Mouse (Mus musculus): ENCODE data around the gene Cyb5d1.
"Not testable (repeated sequence)": the region's sequence is repeated elsewhere in the genome, so short reads cannot be mapped to it uniquely, and the experiment has no call there.

Gene Cyb5d1

DNA sequence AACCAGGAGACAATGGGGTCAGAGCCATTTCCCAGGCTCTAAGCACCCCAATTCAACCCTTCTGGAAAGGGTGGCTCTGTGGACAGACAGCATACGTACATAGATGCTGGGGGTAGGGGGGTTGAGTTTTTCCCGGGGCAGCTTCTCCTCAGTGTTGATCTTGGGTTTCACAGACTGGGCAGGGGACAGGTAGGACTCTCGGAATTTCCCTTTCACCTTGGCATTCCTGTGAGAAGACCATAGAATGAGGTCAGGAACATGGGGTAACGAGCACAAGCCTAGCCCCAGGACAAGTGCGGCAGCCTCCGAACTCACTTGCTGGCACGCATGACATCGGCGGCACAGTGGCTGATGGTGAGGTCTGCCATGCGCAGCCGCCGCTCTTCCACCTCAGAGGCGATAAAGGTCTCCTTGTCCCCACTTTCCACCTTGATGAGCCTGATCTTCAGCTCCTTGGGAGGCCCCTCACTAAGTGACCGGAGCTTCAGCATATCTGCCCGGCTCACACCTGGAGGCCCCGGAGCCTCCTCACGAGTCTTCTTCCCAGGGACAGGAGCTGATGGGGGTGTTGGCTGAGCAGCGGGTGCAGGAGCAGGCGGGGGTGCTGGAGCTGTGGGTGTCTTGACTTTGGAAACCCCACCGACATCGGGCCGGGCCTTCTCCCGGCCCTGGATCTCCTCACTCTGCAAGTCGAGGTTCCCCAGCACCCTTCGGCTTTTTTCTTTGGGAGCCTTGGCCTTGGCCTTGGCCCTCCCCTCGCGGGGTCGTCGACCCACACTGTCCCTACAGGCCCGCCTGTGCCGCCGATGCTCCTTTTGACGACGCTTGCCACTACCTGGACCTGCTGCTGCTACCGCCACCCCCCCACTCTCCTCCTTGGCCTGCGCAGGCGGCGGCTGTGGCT, 8.5 kb upstream of the Cyb5d1 start:
- no peak for DNase-seq

DNA sequence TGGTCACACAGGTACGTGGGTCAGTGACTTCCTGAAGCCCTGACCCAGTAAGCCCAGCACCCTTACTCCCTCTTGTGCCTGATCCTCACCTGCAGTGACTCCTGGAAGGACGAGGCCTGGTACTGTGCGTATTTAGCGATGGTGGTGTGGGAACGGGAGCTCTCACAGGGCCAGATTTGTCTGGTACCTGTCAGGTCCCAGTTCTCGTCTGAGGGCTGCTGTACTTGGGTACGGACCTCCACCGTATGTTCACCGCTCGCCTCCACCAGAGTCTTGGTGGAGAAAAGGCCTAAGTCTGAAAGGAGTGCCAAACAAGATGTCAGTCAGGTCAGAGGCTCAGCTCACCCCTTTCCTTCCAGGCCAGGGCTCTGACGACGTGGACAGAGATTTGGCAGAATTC, 6.6 kb upstream of the Cyb5d1 start:
- DNase-seq: no peak

DNA sequence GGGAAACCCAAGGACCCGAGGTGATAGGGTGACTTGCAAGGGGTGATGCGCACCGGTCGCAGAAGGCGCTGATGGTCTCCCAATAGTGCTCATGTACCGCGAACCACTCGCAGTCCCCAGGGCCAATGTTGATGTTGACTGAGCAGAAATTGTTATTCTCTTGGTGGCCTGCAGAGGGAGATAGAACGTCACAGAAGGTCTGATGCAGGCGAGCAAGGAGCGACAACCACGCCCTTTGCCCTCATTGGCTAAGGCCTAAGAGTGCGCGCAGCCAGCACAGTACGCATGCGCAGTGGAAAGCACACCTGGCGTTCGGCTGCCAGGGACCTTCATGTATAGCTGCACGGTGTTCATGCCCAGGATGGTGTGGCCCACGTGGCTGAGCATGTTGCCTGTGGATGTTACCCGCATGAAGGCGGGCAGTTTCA, 5.8 kb upstream of the Cyb5d1 start:
- peak; percentile 87 to 88 for DNase-seq

DNA sequence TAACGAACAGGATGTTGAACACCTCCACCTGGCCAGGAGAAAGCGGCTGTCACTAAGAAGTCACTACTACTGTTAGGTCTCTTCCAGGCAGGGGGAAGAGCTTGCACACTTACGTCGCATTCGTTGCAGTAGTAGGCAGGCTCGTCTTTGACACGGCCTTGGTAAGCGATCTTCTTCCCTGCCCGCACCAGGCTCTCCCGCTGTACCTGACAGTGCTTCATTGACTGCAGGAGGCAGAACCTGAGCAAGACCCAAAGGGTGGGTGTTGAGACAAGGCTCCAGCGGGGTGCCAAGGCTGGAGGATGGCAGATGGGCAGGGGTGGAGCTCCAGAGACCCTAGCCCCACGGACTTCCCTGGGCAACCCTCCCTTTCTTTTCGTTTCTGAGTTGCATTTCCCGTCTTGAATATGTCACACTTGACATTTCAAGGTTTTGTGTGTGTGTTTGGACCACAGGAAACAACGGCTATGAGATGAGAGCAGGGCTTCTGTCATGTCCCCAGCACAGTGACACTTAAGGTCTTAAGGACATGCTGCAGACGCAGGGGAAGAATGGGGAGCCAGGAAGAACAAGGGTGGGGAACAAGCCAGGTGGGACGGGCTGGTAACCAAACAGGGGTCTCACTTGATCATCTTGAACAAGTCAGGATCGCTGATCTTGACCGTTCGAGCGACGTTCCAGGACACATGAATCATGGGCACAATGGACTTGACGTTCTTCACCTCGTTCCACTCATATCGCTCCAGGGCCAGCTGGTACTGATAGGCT, 4.8 kb upstream of the Cyb5d1 start:
- DNase-seq: no peak

DNA sequence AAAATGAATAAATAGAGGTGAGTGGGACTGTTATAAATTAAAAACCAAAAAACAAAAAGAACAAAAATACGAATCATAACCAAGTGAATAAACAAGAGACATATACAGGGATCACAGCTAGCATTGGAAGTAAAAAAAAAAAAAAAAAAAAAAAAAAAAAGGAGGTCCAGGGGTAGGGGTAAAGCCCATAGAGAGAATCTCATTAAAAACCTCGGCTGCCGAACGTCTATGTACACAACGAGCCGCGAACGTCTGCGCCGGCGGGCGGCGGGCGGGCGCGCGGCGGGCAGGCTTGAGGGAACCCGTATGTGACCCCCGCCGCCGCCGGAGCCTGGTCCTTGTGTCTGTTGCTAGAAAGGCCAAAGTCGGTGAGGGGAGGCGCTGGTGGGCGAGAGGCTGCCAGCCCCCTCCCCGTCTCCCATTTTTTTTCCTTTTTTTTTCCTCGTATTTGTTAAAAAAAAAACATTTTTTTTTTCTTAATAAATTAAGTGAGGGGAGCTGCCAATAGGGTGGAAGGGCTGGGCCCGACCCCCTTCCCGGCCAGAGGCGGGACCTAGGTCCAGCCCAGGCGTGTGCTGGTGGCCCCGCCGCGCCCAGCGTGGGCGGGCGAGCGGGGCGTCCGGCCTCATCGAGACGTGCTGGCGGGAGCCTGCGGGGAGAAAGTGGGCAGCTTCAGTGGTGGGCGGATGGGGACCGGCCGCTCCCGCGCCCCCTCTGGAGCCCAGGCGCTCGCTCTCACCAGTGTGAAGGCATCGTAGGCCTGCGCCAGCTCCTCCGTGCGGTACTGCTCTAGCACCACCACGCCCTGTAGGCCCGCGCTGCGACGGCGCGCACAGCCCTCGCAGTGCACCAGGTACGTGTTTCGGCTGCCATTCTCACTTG, 4.0 kb upstream of the Cyb5d1 start:
- no peak for DNase-seq

DNA sequence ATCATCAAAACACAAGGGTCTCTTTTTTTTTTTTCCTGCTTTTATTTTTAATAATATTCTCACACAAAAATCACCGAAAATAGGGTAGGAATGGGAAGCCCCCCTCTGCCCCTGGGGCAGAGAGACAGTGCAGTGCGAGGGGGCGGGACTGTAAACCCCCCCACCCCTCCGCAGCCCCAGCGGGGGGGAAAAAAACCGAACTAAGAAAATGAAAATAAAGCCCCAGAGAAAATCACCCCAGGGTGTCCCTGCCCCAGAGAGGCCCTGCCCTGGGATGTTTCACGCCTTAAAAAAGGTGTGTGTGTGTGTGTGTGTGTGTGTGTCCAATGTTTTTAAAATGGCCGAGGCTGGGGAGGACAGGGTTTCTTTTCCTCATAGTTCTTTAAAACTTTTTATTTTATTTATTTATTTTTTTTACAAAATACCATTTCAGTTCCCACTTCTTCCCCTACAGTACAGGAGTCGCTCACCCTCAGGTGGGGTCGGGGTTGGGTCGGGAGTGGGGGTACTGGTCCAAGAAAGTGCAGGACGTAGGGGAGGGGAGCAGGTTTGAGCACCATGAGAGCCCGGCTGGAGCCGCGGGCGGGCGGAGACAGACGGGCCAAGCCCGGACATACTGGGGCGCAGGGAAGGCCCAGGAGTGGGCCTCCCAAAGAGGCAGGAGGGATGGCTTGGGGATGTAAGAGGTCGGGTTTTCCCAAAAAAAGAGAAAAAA, 3.2 kb upstream of the Cyb5d1 start:
- DNase-seq: no peak

DNA sequence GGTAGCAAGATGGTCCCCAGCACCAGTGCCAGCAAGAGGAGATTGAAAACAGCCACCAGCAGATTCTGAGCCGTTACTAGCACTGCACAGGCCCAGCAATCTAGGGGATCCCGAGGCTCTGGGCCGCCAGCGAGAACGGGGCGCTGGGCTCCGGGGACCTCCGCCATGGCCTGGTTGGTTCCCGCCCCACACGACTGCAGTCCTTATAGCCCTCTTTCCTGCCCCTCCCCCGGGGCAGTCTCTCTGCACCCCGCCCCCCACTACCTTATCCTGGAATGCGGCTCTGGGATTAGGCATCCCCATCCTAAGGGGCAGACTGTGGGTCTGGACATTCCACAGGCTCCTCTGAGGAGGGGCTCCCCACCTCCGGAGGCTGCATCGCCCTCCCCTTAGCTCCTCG, 2.6 kb upstream of the Cyb5d1 start, which contains the start of gene Tmem88:
Tmem88 (minus strand) TSS at position 176 of the 400 bp plus-strand sequence.
- peak in 1 of 2 experiments; percentile 32 for DNase-seq

DNA sequence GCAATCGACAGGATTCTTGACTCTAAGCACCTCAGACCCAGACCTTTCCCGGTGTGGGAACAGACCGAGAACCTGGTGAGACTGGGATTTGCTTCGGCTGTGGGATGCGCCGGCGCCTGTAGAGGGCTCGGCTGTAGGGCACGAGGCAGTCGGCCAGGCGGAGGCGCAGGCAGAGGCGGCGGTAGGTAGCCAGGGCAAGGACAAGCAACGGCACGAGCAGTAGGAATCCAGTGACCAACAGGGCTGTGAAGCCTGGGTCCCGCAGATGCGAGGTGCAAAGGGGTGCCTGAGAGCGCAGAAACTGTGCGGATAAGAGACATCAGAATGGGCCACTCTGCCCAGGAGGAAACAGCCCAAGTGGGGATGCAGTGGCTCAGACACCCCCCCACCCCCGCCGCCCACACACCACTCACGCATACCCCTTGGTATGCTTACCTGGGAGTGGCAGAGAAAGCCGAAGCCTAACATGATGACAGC, 2.2 kb upstream of the Cyb5d1 start:
- DNase-seq: no peak

DNA sequence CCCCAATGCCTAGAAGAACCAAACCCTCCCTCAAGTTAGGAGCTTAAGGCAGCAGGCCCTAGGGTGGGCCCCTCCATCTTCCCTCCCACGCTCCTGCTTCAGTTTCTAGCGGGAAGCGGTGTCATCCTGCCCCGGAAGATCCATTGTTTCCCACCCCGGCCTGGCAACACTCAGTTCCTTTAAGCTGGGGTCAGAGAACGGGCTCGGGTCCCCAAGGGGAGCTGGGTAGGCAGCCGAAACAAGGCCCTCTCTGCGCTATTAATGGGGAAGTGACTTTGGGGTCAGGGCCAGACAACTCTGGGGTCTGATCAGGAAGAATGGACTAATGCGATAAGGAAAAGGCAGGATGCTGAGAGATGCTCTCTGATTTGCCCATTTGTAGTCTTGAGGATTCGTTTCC, 1.3 kb upstream of the Cyb5d1 start:
- peak in 1 of 2 experiments; percentile 34 for DNase-seq

DNA sequence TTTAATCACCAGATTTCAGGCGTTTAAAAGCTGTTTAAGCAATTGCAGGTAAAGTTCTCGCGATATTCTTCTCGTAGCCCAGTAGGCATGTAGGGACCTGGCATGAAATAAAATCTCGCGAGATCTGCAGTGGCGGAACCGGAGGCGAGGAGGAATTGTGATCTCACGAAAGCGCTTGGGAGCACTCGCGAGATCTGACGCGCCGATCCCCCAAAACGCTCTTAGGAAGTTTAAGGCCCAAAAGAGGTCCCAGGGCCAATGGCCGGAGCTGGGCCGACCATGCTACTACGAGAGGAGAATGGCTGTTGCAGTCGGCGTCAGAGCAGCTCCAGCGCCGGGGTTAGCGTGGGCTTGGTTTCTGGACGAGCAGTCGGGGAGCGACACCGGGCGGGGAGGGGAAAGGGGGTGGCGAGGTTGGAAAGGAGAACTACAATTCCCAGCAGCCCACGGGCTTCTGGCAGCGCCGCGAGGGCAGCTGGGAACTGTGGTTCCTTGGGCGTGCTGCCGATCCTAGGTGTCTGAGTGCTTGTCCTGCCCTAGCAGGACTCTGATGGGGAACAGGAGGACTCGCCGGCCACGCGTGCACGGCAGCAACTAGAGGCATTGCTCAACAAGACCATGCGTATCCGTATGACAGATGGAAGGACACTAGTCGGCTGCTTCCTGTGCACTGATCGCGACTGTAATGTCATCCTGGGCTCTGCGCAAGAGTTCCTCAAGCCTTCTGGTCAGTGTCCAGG, 373 bp upstream of the Cyb5d1 start:
- DNase-seq: peak; percentile 93 to 94

DNA sequence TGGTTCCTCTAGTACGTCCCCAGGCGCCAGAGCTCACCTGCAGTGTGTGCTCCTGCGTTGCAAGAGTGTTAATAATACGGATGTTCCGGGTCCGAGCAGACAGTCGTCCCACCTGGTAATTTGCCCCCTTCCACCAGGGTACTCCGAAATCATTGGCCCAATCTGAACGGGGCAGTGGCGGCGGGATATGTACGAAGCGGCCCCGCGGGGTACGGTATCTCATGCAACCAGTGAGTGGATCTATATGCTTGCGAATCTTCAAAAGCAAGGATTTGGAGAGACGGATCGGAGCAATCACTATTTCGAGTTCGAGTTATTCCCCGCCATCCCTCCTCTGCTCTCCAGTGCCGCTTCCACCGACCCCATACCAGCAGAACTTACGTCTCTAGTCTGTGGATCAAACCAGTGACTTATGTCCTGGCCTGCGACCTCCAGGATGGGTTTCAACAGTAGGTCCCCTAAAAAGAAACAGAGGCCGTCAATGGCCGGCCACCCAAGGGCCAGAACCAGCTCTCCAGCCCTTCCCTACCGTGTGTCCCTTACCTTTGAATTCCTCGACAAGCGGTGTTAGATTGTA, 752 bp downstream of the Cyb5d1 start:
- not testable (repeated sequence) for DNase-seq

DNA sequence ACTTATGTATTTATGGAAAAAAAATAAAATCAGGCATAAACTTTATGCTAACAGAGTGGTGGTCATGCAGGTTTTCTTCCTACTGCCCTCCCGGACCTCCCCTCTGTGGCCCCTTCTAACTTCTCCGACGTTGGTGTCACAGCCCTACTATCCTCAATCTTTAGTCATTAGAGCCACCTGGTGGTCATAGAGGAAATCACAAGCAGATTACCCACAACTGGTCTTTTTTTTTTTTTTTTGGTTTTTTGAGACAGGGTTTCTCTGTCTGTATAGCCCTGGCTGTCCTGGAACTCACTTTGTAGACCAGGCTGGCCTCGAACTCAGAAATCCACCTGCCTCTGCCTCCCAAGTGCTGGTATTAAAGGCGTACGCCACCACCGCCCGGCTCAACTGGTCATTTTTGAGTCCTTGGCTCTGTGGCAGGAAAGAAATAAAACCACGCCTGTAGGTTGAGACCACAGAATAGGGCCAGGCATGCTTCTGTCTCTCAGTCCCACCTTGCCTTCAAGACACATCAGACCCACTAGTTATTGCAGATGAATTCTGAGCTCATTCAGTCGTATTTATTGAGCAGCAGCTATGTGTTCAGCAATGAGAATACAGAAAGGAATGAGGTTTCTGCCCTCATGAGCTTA, 4.9 kb downstream of the Cyb5d1 start:
- peak; percentile 78 to 83 for DNase-seq

DNA sequence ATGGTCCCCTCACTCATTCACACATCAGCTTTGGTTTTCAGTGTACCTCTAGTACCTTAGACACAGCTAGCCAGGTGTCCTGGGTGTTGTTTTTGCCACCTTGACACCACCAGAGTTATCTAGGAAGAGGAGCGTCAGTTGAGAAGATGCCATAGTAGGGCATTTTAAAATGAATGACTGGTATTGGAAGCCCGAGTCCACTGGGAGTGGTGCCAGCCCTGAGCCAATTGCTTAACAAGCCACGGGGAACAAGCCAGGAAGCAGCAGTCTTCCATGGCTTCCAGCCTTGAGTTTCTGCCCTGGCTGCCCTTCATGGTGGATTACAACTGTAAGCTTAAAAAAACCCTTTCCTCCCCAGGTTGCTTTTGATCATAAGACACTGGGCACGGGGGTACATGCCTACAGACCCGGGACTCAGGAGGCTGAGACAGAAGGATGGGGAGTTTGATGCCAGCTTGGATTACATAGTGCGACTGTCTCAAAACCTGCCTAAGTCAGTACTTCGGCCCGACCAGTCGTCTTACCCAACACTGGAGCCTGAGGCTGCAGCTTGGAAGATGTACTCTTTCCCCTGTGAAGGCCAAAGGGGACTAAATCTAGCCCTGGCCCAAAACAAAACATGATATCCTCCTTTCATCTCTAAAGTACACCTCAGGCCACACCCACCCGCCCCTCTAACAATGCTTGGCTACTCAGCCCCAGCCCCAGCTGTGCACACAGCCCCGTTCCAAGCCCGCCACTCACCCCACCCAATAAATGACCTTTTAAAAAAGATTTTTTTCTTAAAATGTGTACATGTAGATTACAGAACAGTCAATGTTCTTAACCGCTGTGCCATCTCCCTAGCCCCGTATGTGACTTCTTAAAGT, 5.7 kb downstream of the Cyb5d1 start:
- no peak for DNase-seq

DNA sequence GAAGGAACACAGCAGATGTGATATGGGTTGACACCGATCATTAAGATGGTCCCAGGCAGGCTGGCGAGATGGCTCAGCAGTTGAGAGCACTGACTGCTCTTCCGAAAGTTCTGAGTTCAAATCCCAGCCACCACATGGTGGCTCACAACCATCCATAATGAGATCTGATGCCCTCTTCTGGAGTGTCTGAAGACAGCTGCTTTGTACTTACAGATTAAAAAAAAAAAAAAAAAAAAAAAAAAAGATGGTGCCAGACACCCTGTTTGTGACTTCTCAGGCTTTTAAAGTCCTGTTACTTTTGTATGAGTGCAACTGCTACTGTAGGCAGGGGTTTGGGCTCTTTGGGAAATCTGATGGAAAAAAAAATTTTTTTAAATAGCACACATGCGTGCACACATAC, 6.8 kb downstream of the Cyb5d1 start:
- DNase-seq: no peak

DNA sequence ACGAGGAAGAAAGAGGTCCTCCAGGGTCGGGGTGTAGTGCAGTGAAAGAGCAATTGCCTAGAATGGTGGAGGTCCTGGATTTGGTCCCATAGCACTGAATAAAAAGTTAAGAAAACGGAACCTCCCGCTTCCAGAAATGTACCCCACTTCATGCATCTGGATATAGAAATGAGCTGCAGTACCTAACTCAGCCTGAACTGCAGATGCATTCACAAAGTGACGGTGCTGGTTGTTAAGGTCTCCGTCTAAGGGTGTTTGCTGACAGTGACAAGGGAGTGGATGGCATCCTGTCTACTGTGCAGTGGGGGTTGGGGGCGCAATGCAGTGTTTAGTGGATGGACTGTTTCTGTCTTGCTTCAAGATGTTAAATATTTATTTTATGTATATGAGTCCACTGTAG, 8.7 kb downstream of the Cyb5d1 start:
- no peak for DNase-seq

DNA sequence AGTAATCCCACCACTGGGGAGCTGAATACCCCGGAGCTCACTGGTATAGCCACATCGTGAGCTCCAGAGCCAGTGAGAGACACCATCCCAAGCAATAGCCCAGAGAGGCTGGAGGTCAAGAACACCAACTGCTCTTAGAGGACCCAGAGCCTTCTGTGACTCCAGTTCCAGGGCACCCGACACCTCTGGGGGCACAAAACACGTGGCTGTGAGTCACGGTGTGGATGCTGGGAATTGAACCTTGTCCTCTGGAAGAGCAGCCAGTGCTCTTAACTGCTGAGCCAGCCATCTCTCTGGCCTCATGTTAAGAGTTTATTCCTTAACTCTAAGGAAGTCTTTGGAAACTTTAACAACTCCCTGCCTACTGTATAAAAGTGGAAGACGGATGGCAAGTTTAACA, 10.5 kb downstream of the Cyb5d1 start:
- no peak for DNase-seq

DNA sequence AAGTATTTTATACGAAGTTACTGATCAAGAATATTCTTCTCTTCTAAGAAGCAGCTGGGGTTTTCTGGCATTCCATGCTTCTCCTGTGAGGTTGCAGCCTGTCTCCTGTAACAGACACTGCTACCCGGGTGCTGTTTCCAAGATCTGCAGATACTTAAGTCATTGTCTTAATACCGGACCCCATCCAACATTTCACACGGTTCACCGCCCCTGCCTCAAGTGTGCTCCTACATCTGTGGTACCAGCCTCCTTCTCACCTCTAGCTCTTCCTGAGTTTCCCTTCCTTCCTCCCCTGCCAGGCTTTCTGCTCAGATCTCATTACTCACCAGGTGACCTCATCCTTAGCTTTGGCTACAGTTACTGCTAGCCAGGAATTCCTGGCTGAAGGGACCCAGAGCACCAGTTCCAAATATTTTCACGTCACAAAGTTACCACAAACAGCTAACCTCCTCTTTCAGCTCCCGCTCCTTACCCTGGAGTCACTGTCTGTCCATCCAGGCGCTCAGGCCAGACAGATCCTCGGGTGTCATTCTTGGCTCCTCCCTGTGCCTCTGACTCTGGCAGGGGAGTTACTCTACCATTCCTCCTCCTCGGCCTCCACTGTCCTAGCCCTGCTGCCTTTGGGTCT, 12.8 kb downstream of the Cyb5d1 start:
- DNase-seq: no peak

DNA sequence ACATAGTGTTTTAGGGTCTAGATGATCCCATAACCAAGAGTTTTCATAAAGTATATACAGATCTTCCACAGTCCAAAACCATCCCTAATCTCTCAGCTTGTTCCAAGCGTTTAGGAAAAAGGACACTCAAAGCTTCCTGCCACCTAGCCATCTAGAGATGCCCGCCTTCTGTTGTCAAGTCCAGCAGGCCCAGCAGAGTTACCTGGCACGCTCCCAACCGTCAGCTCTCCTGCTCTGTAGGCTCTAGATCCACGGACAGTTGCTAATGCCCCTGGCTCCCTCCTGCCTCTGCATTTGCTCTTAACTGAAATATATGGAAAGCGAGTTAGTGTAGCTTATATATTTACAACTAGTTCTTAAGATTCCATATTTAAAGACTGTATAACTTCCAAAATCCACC, 14.1 kb downstream of the Cyb5d1 start:
- no peak for DNase-seq

DNA sequence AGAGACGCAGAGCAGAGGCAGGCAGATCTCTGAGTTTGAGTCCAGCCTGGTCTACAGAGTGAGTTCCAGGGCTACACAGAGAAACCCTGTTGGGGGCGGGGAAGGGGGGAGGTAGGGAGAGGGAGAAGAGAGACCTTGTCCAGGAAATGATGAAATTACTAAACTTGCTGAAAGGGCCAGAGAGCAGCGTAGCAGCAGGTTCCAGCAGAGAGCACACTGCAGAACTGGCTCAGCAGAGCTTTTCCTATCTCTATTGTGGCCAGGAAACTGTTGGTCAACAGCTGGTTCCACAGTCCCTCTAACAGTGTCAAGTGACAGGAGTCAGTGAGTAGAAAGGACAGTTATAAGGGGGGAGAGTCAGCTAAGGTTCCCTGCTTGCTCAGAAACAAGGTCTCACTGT, 15.8 kb downstream of the Cyb5d1 start:
- DNase-seq: no peak

Measured in B cell, adult 2 months (primary cell).